Mouse (Mus musculus) thymus, postnatal 25 days (tissue): ENCODE measurements around the gene Cmtm6.
A peak's percentile ranks its signal among the peaks of the same experiment; 100 is the strongest.

Source experiments
- DNase-seq: peaks from one replicate; pipeline ENCODE4 v3.0.0; 2022

Gene Cmtm6

DNA sequence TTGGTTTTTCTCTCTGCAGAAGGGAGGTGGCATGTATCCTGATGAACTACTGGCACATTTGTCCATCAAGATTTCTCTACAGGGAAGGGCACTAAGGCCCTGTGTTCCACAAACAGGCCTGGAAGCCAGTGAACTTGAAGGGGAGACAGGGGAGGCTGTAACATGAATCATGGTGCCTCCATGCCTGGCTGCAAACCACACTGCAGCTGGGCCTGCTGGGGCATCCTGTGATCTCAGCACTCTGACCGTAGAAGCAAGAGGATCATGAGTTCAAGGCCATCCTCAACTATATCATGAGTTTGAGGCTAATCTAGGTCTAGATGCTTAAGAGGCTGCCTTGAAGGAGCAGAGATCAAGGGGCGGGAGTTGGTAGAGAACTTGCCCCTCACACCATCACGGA lies 45.4 kb downstream of the Cmtm6 start:
- DNase-seq, result peak; percentile 51

DNA sequence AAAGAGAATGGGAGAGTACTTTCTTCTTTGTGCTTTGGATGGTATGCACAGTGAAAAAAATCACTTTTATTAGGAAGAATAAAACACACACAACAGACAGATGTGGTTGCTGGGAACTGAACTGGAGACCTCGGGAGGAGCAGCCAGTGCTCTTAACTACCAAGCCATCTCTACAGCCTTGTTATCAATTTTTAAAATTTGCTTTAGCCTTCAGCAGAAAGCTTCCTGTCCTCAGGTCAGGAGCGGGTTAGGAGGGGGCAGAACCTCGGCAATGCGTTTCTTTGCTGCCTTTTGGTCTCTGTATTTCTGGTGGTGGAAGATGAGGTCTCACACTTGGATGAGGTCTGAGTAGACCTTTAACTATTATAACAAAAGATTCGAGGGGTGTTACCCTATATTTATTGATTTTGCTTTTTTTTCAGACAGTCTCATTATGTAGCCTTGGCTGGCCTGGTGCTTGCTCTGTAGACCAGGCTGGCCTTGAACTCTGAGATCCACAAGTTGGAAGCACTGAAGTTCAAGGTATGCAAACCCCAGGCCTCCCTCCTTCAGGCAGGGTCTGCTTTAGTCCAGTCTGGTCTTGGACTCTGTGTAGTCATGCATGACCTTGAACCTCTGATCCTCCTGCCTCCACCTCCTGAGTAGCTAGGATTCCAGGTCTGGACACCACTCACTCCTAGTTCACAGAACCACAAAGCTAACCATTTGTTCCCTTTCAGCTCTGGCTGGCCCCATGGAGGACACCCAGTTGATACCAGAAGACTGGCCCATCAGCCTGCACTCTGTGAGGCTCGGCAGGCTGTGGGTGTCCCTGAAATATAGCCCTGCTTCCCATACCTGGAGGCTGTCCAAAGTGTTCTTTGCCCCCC lies 46.5 kb downstream of the Cmtm6 start:
- DNase-seq, result peak; percentile 37

GRCm38 (mm10) chr9:114778047-114778390 lies 47.1 kb downstream of the Cmtm6 start:
- DNase-seq, result peak; percentile 56

- peak; percentile 35 for DNase-seq
Observed at GRCm38 (mm10) chr9:114778877-114779276, 48.0 kb downstream of the Cmtm6 start.

- peak; percentile 34 for DNase-seq
Observed at GRCm38 (mm10) chr9:114779984-114780745, 49.2 kb downstream of the Cmtm6 start.

DNA sequence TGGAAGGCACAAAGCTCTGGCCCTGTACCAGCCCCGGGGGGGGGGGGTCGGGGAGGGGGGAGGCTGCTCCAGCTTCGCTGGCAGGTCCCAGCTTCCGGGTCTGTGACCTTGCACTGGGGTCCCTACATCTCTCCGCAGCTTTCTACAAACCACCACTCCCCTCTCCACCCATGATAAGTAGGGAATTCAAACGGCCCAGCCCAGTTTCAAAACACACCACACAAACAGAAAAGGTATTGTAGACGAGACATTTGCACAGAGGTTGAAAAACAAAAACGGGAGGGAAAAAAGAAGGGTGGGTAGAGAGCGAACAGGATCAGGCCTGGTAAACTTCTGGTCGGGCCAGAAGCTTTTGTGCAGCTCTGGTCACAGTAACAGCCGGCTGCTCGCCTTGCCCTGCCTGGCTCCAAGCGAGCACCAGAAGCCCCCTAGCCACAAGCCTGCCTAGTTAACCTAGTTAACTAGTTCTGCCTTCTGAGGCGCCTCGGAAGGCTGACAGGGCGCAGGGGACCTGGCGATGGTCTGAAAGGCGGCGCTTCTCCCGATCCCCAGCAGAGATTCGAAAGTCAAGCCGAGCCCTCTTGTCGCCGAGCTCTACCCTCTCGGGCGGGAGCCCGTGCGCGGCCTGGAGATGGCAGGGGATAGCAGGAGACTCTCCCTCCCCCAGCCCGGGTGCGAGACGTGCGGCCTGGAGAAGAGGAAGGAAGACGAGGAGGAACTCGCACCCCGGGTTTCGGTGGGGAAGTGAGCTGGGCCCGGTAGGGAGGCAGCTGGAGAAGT lies 50.0 kb downstream of the Cmtm6 start:
- DNase-seq, result peak; percentile 71

DNA sequence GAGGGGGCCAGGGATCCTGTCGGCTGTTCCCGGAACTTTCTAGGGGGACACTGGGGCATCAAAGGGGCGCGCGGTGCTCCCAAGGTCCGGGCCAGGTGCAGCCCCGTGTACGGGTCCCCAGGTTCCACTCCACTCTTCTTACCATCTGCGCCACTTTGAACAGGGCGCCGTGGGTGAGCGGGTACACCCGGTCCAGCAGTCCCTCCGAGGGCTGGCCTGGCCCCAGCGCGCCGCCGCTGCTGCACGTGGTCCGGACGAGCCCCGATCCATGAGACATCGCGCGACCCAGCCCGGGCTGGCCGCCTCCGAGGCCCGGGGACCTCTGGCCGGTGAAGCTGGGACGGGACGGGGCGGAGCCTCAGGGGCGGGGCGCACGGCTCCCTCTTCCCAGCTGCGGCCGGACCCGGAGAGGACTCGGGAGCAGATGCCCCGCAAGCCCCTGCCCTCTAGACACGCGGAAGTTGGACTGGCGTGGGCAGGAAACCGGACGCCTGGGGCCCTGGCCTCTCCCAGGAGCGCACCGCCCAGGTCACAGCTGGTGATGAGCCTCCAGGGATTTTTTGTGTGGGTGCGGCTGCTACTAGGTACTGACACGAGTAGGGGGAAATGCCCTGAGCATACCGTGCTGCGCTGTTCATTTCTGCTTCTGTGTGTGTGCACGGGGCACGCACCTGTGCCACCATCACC lies 50.8 kb downstream of the Cmtm6 start, which contains the start of gene Cmtm7:
TSS of gene Cmtm7 (minus strand) at position 331 of the 687 bp plus-strand sequence.
- DNase-seq, result peak; percentile 82

DNA sequence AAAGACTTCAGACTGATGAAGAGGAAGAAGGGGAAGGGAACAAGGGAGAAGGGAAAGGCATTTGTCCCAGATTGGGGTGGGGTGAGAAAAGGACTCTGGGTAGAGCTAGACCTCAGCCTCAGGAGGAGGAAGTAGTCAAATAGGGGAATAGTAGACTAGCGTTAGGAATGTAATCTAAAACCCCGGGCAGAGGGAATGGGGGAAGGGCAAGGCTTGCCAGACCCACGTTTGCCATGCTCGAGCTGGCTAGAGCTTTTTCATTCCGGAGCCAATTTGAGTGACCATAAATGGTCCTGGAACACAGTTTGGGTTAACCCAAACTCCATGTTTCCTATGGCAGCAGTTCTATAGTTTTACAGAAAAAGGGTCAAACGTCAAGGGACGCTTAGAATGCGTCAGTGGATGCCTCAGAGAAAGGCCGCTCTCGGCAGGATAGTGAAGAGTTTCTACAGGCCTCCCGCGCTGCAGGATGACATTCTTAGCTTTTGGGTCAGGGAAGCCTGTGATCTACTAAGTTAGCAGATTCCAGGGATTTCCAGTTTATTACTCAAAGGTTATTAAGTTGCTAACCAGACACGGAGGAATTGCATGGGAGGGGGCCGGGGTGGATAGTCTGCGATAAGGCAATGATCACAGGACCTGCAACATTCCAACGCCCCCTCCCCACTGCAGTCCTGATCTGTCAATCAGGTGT lies 54.7 kb downstream of the Cmtm6 start:
- no peak for DNase-seq

DNA sequence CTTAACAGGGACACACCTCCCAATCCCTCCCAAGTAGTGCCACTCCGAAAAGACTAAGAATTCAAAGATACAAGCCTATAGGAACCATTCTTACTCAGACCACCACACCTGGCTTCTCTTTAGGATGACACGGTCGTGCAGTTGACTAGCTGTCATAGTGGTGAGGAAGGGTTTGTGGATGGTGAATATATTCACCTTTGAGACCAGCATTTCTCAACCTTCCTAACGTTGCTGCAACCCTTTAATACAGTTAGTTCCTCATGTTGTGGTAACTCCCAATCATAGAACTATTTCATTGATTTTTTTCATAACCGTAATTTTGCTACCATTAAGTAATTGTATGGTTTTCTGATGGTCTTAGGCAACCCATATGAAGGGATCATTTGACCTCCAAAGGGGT lies 56.2 kb downstream of the Cmtm6 start:
- DNase-seq, result no peak

GRCm38 (mm10) chr9:114787716-114788115 lies 56.8 kb downstream of the Cmtm6 start:
- DNase-seq, result no peak

DNA sequence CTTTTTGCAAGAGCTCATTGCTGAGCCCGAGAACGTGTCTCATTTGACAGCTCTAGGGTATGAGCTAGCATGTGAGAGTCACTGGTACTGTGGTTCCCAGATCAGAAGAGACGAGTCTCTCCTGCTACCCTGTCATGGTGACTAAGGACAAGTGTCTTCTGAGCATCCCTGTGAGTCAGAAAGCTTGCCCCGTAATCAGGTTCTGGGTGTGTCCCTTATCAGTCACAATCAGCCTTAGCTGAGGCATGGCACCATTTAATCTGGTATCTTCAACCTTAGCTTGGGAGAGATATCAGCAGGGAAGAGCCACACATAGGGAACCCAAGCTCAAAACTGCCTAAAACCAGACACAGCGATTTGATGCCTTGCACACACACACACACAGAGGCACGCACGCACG lies 57.8 kb downstream of the Cmtm6 start:
- no peak for DNase-seq

DNA sequence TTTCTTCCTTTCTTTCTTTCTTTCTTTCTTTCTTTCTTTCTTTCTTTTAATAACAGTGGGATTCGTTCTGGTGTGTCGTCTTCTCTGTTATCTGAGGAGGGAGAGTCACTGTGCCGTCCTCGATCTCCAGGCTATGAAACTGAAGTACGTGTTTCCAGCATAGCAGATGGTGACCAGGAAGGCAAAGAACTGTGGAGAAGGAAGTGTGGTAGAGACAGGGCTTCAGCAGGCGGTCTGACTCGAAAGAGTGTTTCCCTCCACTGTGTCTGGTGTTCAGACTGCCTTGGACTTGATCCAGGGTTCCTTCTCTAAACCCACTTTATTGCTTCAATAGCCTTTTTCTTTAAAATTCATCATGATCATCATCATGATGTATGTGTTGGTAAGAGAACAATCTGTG lies 58.6 kb downstream of the Cmtm6 start:
- no peak for DNase-seq

DNA sequence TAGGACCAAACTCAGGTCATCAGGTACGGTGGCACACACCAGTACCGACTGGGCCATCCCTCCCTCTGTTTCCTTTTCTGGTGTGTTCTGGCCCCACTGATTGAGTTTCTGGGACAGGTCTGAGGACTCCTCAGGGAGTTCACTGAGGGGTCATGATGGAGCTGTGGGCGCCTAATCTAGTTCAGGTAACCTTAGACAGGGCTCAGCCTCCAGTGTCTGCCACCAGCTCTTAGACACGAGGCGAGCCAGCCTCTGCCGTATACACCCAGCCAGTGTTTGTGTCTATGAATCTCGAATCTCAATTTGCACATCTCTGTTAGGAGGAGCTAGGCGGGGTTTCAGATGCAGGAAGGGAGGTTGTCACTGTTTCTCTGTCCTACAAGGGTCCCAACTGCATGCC lies 59.1 kb downstream of the Cmtm6 start:
- DNase-seq, result no peak

GRCm38 (mm10) chr9:114793764-114794295 lies 62.9 kb downstream of the Cmtm6 start:
- no peak for DNase-seq

DNA sequence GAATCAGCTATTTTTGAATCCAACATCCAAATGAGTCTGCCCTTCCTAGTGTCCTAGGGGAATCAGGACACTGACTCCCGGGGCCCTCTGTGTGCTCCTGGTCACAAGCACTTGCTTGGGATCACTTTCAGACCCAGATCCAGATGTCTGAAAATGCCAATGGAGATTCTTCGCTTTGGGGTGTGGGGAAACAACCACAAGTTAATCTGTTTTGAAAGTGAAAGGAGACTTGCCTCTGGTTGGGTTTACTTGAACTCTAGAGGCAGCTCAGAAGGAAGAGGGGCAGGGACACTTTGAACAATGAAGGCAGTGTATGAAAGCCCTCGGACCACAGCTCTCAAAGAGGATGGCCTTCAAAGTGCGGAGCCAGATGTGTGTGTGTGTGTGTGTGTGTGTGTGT lies 63.6 kb downstream of the Cmtm6 start:
- no peak for DNase-seq

DNA sequence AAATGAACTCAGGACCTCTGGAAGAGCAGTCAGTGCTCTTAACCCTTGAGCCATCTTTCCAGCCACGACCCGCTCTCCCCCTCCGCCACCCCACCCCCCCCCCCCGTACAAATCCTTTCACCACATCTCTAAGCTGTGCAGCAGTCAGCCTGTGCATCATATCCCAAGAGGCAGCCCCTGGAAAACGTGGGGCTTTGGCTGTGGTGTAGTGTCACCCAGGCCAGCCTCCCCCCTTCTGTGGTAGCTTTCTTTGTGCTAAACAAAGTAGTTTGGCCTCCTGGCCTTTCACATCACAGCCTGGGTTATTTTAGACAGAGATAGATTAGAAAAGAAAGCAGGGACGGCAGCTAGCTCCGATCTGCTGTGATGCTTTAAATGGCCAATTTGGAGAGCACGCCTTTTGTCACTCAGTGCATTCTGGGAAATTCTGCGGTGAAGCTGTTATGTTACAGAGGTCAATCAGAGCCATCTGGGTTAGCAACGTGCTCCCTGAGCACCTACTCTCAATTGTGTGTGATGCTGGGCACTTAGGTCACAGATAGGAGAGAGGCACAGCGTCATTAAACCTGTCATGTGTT lies 65.6 kb downstream of the Cmtm6 start:
- no peak for DNase-seq

GRCm38 (mm10) chr9:114797329-114798004 lies 66.6 kb downstream of the Cmtm6 start:
- peak; percentile 84 for DNase-seq

- no peak for DNase-seq
Observed at GRCm38 (mm10) chr9:114798845-114799244, 67.9 kb downstream of the Cmtm6 start.
